Mouse (Mus musculus): Measurements from ENCODE around the gene Ttyh2.
A peak's percentile ranks its signal among the peaks of the same experiment; 100 is the strongest.

- peak; percentile 50; the same call in 1 of the 2 replicates for TF ChIP-seq CTCF (IDR thresholded peaks at IDR 0.05; ENCODE audit: extremely low read depth, insufficient read length, insufficient replicate concordance, low read depth, low read length)
- no peak for TF ChIP-seq POLR2A (IDR thresholded peaks at IDR 0.05; ENCODE audit: low read depth, low read length)
Observed at GRCm38 (mm10) chr11:114736913-114737624, 61.8 kb downstream of the Ttyh2 start.

All from small intestine, adult 2 months (tissue).